Mouse (Mus musculus) cerebellum, adult (tissue): ENCODE results near the gene Emc8.
A peak's percentile ranks its signal among the peaks of the same experiment; 100 is the strongest.
"Not testable (repeated sequence)": the region's sequence is repeated elsewhere in the genome, so short reads cannot be mapped to it uniquely, and the experiment has no call there.

Experiments used
- ATAC-seq: cut with Nextera tagmentation; 2 replicates; pipeline ENCODE4 v1.9.2; 2017; ENCODE audit warnings: mild to moderate bottlenecking, moderate library complexity, mixed read lengths; ENCODE audit not compliant: insufficient number of reproducible peaks, low FRiP score, low TSS enrichment

Gene Emc8

DNA sequence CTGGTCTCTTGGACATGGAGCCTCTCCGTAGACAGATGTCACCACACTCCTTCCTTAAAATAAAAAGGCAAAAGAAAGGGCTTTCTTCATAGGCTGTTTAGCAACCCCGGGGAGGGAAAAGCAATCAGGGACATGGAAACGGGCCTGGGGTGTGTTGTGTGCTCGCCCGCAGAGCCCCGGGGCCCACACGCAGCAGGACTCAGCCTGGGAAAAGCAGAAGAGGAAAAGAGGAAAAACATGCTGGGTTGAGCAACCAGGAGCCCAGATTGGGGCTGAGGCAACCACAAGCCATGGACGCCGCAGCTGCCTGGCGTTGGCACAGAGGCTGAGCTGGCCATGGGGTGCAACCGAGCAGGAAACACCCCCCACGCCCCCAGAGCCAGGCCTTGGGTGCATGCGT lies 17.7 kb upstream of the Emc8 start:
- ATAC-seq = no peak

DNA sequence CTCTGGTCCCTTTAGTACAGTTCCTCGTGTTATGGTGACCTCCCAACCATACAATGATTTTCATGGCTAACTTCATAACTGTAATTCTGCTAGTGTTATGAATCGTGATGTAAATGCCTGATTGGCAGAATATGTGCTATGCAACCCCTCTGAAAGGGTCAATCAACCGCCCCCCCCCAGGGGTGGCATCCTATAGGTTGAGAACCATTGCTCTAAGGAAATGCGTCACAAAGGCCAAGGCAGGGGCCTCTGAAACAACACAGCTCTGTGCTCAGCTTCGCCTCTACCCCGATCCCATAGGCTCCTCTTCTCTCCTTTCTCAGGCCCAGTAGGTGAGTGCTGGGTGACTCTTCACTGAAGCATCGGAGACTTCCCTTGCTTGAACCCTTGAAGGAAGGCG lies 17.2 kb upstream of the Emc8 start:
- ATAC-seq = no peak

DNA sequence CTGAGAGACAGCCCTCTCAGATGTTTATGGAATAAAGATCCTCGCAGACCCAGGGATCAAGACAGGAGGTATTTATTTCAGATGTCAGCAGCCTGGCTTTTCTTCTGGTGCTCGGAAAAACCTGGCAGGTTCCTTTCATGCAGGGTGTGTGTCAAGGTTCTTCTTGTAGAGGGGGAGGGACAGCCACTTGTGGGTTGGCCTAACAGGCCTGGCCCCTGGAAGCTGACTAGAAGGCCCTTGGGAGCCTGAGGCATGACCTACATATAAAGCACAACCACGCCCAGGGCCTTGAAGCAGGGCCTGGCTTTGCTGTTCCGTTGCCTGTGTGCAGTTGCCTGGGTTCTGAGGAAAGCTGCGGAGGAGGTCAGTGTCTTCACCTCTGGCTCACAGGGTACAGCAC lies 16.7 kb upstream of the Emc8 start:
- ATAC-seq = no peak

DNA sequence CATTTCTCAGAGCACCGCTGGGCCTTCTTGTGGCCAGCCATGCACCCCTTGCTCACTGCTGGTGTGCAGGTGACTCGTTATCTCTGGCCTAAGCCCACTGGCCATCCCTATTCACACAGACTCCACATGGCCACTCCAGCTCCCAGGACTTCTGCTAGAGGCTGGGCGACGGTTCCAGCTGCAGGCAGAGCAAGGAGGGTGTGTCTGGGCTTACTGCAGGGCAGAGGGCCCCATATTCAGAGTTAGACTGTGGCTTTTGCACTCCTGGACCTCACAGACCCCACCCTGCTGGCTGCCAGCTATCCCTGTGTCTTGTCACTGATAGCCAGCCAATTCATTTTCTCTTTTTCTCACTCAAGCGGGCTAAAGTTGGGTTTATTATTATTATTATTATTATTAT lies 15.7 kb upstream of the Emc8 start:
- no peak for ATAC-seq

DNA sequence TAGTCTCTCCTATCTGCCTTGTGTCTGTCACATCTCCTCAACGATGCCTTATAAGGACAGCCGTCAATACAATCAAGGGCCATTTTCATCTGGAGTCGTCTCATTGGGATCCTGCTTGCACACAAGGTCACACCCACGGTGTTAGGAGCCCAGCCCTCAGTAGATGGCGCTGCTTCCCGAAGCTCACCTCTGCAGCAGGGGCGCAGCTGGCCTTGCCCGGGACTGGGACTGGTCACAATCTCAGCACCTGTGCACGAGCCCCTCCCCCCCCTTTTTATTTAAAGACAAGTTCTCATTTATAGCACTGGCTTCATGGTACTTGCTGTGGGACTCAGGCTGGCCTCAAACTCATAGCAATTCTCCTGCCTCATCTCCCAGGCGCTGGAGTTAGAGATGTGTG lies 15.2 kb upstream of the Emc8 start:
- no peak for ATAC-seq

DNA sequence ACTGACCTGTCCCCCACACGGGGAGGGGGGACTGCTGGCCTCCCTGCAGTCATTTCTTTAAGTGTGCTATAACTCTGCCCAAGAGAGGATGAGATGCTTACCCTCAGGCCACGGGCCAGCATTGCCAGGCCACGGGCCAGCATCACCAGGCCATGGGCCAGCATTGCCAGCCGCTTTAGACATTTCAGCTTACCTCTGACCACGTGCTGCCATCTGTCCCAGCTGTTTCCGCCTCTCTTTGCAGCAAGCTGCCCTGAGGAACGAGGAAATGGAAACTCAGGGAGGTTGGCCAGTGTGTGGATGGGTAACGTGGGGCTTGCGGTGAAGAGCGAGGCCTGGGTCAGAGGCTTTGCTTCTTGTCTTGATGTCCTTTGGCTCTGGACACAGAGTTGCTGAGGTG lies 12.7 kb upstream of the Emc8 start:
- ATAC-seq = no peak

DNA sequence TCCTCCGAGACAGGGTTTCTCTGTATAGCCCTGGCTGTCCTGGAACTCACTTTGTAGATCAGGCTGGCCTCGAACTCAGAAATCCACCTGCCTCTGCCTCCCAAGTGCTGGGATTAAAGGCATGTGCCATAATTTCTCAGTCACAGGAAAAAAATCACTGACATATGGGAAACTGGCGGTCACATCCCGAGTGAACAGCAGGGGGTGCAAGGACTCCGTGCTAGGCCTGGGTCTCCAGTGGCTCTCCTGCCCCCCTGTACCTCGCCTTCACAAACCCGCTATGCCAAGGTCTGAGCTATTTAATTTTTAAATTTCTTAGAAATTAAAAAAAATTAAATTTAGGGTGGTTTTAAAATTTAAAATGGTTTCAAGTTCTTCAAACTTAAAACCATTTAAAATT lies 12.0 kb upstream of the Emc8 start:
- not testable (repeated sequence) for ATAC-seq

DNA sequence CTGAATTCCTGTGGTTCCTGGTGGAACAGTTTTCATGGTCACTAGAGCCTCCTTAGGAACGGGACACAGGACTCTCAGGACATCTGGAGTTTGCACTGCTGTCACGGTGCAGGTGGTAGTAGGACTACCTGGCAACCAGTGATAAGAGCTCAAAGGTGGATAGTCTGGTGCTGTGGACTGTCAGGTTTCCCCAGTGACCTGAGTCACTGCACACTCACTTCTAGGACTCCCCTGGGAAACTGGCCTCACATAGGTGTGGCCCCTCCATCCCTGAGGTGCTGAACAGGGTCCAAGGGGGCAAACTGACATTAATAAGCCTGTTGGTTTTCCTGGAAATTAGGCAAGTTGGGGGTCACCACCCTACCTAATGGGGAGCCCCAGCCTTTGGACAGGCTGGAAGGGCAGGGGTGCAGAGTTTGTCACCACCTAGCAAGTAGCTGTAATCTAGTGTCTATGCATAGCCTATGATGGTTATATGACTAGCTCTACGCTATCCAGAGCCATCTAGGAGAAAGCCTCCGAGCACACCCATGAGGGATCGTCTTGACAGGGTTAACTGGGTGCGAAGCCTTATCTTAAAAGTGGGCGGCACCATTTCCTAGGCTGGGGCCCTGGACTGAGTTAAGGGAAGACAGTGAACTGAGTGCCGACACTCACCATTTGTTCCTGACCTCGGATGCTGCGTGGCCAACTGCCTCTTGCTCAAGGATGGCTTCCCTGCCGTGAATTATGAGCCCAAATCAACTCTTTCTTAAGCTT lies 11.4 kb upstream of the Emc8 start:
- ATAC-seq = no peak

DNA sequence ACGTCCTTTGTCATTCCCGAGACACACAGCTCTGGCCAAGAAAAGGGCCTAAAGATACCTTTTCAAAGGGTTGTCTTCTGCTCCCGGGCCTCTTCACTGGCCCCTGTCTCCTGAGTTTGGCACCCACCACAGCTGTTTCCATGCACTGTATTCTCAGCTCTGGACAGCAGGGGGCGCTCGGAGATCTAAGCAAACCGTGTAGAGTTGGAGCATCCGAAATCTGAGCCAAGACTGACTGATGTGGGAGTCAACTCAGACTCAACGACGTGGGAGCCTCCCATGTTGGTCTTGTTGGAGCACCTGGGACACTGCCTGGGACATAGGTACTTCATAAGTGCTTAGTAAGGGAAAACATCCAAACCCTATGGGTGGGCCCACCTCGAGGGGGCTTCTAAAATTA lies 10.1 kb upstream of the Emc8 start:
- 0 out of 2 replicates have a peak, but pooled peaks have one; percentile 43 for ATAC-seq

DNA sequence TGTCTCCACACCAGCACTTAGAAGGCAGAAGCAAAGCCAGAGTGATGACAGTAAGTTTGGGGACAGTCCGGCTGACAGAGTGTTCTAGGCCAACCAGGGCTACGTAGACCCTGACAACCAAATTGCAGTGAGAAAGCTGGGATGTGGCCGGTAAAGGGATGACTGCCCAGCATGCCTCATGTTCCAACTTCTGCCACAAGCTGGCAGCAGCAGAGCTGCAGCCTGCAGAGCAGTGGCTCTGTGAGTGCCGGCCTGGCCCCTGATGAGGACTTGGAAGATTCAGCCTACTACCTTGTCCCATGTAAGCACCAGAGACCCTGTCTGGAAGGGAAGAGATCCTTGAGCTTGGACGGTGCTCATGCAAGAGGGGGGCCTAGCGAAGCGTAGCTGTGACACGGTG lies 7.3 kb upstream of the Emc8 start:
- ATAC-seq = 0 out of 2 replicates have a peak, but pooled peaks have one; percentile 24

DNA sequence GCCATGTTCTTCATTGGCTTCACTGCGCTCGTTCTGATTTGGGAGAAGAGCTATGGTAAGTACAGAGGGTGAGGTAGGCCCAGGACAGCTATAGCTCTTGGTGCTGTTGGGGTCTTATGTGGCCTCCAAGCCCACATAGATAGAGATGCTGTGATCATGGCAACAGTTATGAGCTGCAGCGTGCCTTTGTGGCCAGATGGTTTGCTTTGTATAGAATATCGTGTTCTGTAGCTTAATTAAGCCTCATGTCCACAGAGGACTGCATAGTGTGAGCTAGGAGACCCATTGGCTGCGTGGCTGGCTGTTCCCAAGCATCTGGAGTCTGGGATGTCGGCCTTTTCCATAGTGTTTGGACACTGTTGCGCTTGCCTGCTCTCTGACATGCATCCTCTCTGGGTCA lies 4.9 kb upstream of the Emc8 start:
- no peak for ATAC-seq

DNA sequence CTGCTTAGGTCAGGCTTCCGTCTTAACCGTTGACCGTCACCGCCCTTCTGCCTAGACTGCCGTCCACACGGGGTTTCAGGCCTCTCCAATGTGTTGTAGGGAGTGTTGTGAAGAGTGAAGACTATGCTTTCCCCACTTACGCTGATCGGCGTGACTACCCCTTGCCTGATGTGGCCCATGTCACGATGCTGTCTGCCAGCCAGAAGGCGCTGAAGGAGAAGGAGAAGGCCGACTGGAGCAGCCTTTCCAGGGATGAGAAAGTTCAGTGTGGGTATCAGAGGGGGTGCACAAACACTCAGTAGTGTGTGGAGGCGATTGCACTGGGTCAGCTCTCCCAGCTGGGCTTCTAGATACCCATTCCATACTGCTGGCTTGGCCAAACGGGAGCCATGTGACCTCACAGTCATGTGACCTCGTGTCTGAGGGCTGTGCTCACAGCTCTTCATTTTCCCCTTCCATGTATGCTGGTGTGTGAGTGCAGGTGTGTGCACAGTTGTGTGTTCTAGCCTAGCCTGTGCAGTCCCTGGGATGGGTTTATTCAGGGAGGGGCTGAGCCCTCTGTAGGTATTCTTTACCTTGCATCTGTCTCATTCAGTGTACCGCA lies 4.4 kb upstream of the Emc8 start:
- ATAC-seq = no peak

DNA sequence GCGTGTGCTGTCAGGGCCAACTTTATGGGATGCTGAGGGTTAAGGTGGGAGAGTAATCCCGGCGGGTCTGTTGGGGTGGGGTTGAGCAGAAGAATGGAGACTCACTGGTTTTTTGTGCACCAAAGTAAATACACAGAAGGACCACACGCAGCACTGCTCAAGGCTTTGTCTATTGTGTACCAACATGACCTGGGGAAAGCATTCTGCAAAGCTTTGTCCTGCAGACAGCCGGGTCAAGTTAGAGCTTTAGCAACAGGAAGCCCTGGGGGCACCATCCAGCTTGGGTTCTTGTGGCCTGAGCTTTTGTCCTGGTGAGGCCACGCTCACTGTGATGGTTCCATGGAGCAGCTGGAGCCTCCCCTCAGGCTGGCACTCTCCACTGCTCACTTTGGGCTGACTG lies 3.4 kb upstream of the Emc8 start:
- no peak for ATAC-seq

DNA sequence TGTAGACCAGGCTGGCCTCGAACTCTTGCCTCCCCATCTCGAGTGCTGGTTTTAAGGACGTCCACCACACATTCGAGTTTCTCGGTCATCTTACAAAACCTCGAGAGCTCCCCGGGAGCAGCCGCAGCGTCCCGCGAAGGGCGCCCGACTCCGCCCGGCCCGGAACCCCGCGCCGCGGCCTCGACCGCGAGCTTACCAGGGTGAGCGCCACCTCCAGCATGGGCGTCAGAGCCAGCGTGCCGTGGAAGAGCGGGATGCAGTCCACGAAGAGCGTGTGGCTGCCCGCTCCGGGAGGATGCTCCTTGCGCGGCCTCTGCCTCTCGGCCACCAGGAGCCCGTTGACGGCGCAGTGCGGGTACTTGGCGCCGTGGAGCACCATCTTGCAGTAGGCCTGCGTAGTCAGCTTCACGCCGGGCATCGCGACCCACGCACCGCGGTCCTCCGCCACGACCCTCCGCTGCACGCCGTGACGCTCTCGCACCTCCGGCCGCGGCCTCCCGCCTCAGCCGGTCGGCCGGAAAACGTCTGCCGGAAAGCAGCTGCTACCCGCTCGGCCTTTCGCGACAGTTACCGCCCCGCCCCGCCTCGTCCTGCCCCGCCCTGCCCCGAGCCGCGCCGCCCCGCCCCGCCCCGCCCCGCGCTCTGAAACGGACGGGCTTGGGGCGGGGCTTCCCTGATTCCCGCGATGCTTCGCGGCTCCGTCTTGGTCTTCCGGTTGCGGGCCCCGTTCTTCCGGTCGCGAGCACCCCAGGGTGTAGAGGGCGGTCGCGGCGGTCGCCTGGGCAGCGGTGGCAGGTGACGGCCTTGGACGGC lies 606 bp downstream of the Emc8 start, which contains the start of the genes Gm27021 and Cox4i1:
Gene Gm27021 (minus strand): TSS at position 519 of the 813 bp plus-strand sequence.
Gene Cox4i1 (plus strand): TSS at position 662 of the 813 bp plus-strand sequence.
- ATAC-seq = peak; percentile 77

DNA sequence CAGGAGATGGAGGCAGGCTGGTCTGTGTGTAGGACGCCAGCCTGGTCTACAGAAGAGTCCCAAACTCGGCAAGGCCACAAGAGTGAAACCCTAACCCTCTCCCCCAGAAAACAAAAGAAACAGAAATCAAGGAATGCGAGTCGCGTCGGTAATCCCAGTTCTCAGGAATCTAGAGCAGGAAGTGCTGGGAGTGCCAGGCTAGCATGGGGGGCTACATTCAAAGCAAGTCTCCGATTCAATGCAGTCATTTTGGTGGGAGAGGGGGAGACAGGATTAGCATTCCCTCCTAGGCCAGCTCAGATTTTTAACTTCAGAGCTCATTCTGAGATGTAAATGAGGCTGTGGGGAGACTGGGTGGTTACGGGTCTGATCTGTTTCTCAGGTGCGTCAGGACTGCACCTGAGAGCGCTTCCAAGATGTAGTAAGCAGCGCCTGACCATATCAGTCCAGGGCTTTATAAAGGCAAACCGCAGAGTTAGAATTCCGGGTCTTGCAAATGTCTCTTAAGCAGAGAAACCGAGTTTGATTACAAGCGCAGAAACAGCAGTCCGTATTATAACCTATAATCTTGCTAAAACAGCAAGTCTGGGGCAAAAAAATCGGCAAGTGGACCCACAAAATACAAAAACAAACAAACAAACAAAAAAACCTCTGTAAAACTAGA lies 1.4 kb downstream of the Emc8 start:
- no peak for ATAC-seq

DNA sequence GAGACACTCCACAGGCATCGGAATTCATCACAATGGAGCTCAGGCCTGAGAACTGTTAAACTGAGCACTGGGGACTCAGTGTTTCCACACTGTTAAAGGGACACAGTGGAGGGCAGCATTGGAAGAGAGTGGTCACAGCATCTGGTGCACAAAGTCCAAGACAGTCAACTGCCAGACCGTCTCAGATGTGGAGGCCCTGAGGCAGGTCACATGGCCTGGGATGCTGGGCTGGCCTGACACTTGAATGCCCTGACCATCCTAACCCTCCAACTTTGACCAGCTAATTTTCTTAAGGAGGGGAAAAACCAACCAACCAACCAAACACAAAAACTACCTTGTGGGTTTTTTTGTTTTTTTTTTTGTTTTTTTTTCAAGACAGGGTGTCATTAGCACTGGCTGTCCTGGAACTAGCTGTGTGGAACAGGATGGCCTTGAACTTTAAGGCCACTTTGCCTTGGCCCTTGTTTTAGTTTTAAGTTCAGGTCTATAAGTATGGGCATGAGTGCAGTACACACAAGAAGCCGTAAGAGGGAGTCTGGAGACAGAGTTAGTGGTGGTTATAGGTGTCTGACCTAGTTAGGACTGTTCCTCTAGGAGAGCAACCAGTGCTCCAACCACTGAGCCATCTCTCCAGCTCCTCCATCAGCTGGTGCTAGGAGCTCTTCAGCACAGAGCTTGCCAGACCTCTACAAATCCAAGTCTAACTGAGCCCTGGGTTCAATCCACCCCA lies 2.5 kb downstream of the Emc8 start:
- ATAC-seq = no peak

DNA sequence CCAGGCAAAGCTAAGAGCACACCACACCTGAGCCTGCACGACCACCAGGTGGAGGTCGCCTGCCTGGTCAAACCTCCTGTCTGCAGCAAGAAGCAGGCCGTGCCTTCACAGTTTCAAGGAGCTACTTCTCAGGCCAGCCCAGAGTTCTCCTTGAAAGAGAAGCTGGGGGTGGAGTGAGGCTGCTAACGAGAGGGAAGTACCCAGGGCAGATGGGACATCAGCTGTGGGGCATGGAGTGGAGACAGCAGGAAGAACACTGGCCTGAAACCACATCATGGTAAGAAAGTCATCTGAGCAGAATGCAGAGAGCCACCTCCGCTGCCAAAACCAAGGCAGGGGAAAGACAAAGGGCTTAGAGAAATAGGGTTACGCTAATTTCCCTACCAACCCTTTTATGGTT lies 3.8 kb downstream of the Emc8 start:
- no peak for ATAC-seq

DNA sequence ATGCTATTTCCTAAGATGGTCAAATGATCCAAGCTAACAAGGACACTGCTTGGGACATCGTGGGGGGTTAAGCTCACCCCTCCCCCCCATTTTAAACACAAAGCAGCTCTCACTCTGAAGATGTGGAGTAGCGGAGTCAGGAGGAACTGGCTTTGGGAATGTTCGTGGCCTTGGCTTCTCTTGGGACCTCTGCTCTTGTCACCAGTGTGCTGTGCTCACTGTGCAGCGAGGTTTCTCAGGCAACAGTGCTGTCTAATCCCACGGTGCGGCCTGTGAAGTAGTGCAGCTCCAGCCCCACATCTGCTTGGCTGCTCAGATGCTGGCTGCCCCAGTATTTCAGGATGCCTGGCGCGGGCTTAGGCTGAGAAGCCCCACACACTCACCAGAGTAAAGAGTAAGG lies 11.0 kb downstream of the Emc8 start:
- no peak for ATAC-seq

DNA sequence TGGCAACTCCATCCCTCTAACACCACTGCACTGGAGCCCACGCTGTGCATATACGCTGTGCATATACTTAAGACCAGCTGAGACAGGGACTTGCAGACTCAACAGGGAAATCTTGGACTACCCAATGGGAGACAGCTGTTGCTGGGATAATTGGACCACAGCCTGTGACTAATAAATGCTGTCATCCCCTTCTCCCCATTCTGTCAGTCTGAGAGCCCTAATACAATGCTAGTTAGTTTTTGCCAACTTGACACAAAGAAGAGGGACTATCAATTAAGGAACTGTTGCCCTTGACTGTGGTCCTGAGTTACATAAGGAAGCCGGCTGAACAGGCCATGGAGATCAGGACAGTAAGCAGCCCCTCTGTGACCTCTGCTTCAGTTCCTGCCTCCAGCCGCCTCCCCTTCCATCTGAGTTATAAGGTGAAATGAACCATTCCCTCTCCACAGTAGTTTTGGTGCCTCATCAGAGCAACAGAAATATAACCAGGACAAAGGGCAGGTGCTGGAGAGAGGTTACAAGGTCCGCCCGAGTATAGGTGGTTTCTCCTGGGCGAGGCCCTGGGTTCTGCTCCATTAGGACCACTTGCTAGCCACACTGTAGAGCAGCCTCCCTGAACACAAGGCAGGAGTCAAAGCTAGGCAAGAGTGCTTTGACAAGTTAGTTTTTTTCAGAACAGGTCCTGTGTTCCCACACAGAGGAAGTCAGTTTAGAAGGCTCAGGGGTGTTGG lies 11.9 kb downstream of the Emc8 start:
- ATAC-seq = no peak
